Mouse (Mus musculus): Measurements from ENCODE around the gene 1700022I11Rik.

DNA sequence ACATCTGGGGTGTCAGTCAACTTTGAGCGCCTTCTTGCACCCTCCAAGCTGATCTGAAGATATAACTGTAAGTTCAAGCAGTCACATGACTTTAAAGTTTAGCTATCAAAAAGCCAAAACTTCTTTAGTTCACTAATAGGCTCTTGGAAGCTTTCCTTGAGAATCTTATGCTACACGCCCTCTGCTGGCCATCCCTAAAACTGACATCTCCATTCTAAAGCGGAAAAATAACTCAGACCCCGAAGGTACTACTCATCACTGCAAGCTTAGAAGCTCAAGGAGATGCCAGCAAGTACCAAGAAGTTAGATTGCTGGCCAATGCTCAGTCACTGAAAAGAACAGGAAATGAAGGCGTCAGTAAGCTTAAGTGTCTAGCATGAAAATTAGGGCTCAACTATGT is 23.5 kb upstream of the 1700022I11Rik start:
- TF ChIP-seq CTCF (IDR thresholded peaks at IDR 0.05; ENCODE audit: insufficient read depth, low read length) (no peak), POLR2A (IDR thresholded peaks at IDR 0.05; ENCODE audit: borderline replicate concordance, extremely low read depth, low read depth, low read length) (no peak)

Measured in lung, adult 2 months (tissue).